Mouse (Mus musculus): ENCODE measurements around the gene Tanc1. TPM values are rescaled to one million over a fixed set of nuclear protein-coding genes. Genes with fewer than 3 reads are reported as not detected.

The Tanc1 gene
- 10.9 TPM for polyA plus RNA-seq (2017; shearing (Covaris generic))

GRCm38 (mm10) chr2:59611831-59612732 lies at the start of gene Tanc1:
Gene Tanc1 (plus strand): TSS chr2:59612042.

DNA sequence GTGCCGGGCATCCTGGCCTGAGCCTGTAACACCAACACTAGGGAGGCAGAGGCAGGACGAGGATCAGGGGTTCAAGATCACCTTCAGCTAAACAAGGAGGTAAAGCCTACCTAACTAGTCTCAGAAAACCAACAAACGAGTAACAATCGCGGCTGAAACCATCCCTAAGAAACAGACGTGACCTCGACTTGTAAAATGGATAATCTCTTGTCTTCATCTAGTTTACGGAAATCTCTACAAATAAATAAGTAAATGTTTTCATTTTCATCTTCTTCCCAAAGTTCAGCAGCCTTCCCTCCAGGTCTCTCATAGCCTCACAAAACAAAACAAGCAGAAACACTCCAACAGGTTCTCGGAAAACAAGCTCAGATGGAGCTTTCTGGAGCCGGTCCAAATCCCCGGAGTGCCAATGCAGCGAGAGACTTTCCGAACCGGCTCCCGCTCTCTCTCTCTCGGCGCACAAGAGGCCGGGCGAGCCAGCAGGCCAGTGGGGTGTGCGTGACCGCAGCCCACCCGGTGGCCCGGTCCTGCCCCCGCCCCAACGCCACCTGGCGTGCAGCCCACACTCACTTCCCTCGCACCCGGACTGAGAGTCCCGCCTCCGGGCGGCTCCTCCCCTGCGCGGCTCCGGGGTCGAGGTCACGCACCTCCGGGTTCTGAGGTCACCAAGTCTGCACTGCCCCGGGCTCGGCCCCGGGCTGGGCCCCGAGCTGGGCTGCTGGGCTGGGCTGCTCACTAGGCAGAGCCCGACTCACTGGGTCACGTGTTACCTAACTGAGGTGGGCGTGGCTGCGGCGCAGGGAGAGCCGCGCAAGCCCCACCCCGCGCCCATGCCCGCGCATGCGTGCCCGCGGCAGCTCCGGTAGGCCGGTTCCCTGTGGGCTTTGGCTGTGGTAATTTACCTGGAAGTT lies 270.2 kb downstream of the Tanc1 start, which contains the start of gene Wdsub1:
Wdsub1 (minus strand) TSS at position 761 of the 911 bp plus-strand sequence.

Other genes with a start within 250 kb of the Tanc1 start
- 27.1 TPM for gene Dapl1, start 127.4 kb upstream of the Tanc1 start, polyA plus RNA-seq (2017; shearing (Covaris generic))

Measured in inflammation-experienced regulatory T-cells, adult 16 weeks (primary cell).